Mouse (Mus musculus): ENCODE measurements at regions not wholly inside any gene's neighbourhood (a gene's known extent, or its start where the extent isn't known, plus 50 kb on each side); places are given as distances from the start of the nearest gene placed in this dataset.

GRCm38 (mm10) chr9:73273681-73274080, 160.5 kb downstream of the Rsl24d1 start:
- TF ChIP-seq CTCF (IDR thresholded peaks at IDR 0.05; ENCODE audit: low read depth) (no peak), EP300 (IDR thresholded peaks at IDR 0.05; ENCODE audit: low read depth) (no peak)
